Mouse (Mus musculus): Measurements from ENCODE around the gene Chil1.
A peak's percentile ranks its signal among the peaks of the same experiment; 100 is the strongest.

The Chil1 gene

GRCm38 (mm10) chr1:134231270-134231669, 49.3 kb downstream of the Chil1 start:
- no peak for DNase-seq (ENCODE audit: low read depth, low spot score)

GRCm38 (mm10) chr1:134231681-134232080, 49.7 kb downstream of the Chil1 start:
- DNase-seq (ENCODE audit: low read depth, low spot score) = no peak

- no peak for DNase-seq (ENCODE audit: low read depth, low spot score)
Observed at GRCm38 (mm10) chr1:134232326-134232725, 50.4 kb downstream of the Chil1 start.

GRCm38 (mm10) chr1:134232778-134233531, 51.0 kb downstream of the Chil1 start:
- no peak for DNase-seq (ENCODE audit: low read depth, low spot score)

- no peak for DNase-seq (ENCODE audit: low read depth, low spot score)
Observed at GRCm38 (mm10) chr1:134233681-134234454, 51.9 kb downstream of the Chil1 start.

- DNase-seq (ENCODE audit: low read depth, low spot score) = peak; percentile 48
Observed at GRCm38 (mm10) chr1:134234455-134235390, 52.7 kb downstream of the Chil1 start.

GRCm38 (mm10) chr1:134235391-134235921, 53.5 kb downstream of the Chil1 start, which contains the start of gene Adora1:
Gene Adora1 (minus strand): TSS chr1:134235431.
- peak; percentile 33 for DNase-seq (ENCODE audit: low read depth, low spot score)

- DNase-seq (ENCODE audit: low read depth, low spot score) = no peak
Observed at GRCm38 (mm10) chr1:134236142-134236541, 54.2 kb downstream of the Chil1 start.

- no peak for DNase-seq (ENCODE audit: low read depth, low spot score)
Observed at GRCm38 (mm10) chr1:134237438-134237837, 55.5 kb downstream of the Chil1 start.

Measured in ZHBTc4 (cell line).